Mouse (Mus musculus) forebrain, embryonic 13.5 days (tissue): ENCODE measurements around the gene Tcf12. TPM values are rescaled to one million over a fixed set of nuclear protein-coding genes. Genes with fewer than 3 reads are reported as not detected.
A peak's percentile ranks its signal among the peaks of the same experiment; 100 is the strongest.

Source experiments
- ATAC-seq: fragments of 200-750 bp; cut with Nextera tagmentation; 2 replicates; pipeline ENCODE4 v1.8.0; 2017
- H3K27ac ChIP-seq: fragments of 300-500 bp; sonication (generic); 2 replicates; pipeline ENCODE4 v1.5.1; 2015; ENCODE audit warnings: inconsistent platforms, mild to moderate bottlenecking, moderate library complexity
- H3K27me3 ChIP-seq: fragments of 300-500 bp; sonication (generic); 2 replicates; pipeline ENCODE4 v1.6.1; 2015; ENCODE audit warnings: mild to moderate bottlenecking, inconsistent platforms
- H3K36me3 ChIP-seq: fragments of 300-500 bp; sonication (generic); 2 replicates; pipeline ENCODE4 v1.6.1; 2015; ENCODE audit warnings: mild to moderate bottlenecking, inconsistent platforms; ENCODE audit not compliant: poor library complexity, severe bottlenecking
- H3K4me1 ChIP-seq: fragments of 300-500 bp; sonication (generic); 2 replicates; pipeline ENCODE4 v1.6.1; 2015; ENCODE audit warnings: inconsistent platforms
- H3K4me2 ChIP-seq: fragments of 300-500 bp; sonication (generic); 2 replicates; pipeline ENCODE4 v1.6.1; 2015; ENCODE audit warnings: inconsistent platforms, mild to moderate bottlenecking, moderate library complexity
- H3K4me3 ChIP-seq: fragments of 300-500 bp; sonication (generic); 2 replicates; pipeline ENCODE4 v1.5.1; 2015; ENCODE audit warnings: mild to moderate bottlenecking, inconsistent platforms
- H3K9ac ChIP-seq: fragments of 300-500 bp; sonication (generic); 2 replicates; pipeline ENCODE4 v1.6.1; 2015; ENCODE audit warnings: mild to moderate bottlenecking, inconsistent platforms
- H3K9me3 ChIP-seq: fragments of 300-500 bp; sonication (generic); replicated peaks from 2 replicates; pipeline ENCODE4 v1.6.1; 2016; ENCODE audit warnings: inconsistent platforms
- WGBS: fragments of 180-500 bp; shearing (Covaris S2); methylation state at CpG from one replicate; pipeline ENCODE4 v1.1.7; 2015; 5-methylcytosine and 5-hydroxymethylcytosine counted together
- polyA plus RNA-seq: library from polyadenylated mRNA; unstranded; fragments of >200 nt; fragmentation: Nextera tagmentation; extraction: Ambion mirVana; gene quantifications from 2 replicates; pipeline ENCODE4 v1.2.1, GENCODE M21; 2015

Tcf12 gene
- polyA plus RNA-seq, 1 experiment from 2014 or later, result 83.1 TPM

DNA sequence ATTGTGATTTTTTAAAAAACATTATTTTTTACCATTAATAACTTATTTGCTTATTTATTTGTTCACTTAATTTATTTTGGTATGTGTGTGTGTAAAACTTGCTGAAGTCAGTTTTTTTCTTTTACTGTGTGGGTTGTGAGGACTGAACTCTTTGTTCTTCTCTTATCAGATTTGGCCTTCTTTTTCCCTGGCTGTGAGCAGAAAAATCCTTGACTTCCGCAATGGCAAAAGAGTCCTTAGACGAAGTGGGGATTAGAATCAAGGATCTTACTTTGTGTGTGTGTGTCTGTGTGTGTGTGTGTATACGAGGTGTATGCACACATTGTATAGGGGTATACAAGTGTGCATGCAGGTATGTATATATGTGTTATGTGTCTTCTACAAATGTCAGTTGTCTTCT is 176.8 kb downstream of the Tcf12 start:
- no peak overlapping the region for H3K4me2 ChIP-seq
- no peak overlapping the region for H3K4me3 ChIP-seq
- ATAC-seq, result no peak
- H3K36me3 ChIP-seq, result no peaks in the 10 kb centered on the region
- no peaks in the 10 kb centered on the region for H3K27me3 ChIP-seq
- peaks cover 10% of the 10 kb centered on the region for H3K4me1 ChIP-seq
- no peaks in the 10 kb centered on the region for H3K9me3 ChIP-seq
- H3K9ac ChIP-seq, result no peak overlapping the region
- WGBS, result 89% methylated on average over 3 of the region's 3 CpGs
- H3K27ac ChIP-seq, result no peak overlapping the region

DNA sequence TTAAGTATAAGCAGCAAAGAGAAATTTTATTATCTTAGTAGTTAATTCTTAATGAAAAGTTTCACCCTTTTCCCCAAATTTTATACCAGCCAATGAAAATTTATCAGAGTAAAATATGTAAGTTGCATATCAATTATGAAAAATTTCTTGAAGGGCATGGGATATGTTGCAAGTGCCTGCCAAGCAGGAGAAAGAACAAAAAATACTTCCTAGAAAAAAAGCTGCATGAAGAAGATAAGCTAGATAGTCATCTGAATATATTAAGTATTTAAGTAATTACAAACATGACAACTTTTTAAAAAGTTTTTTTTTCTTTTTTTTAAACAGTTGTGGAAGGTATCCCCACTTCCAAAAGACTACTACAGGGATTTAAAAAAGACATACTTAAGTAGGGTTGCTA is 179.7 kb downstream of the Tcf12 start:
- no peak for ATAC-seq
- Histone ChIP-seq H3K4me2 (no peak overlapping the region), H3K27me3 (no peaks in the 10 kb centered on the region), H3K36me3 (no peaks in the 10 kb centered on the region), H3K9ac (no peak overlapping the region), H3K27ac (no peak overlapping the region), H3K4me1 (peaks cover 10% of the 10 kb centered on the region), H3K4me3 (no peak overlapping the region), H3K9me3 (no peaks in the 10 kb centered on the region)

DNA sequence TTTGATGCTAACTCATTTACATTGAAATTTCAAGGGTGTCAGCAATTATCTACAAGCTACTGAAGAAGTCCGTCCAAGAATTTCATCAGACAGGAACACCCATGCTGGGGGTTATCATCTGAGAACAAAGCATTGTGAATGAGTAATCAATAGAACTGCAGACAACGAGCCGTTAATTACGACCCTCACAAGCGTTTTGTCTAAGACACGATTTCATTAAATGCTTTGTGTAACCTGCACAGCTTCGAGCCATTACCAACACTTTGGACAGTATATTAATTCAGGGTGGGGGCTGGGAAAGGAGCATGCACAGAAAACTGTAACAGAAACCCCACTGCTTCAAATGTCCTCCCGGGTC is 180.3 kb downstream of the Tcf12 start:
- H3K27me3 ChIP-seq, result no peaks in the 10 kb centered on the region
- no peak overlapping the region for H3K4me3 ChIP-seq
- no peaks in the 10 kb centered on the region for H3K9me3 ChIP-seq
- H3K36me3 ChIP-seq, result no peaks in the 10 kb centered on the region
- no peak for ATAC-seq
- 0 out of 2 replicates have a peak overlapping the region, but pooled peaks have one; percentile 2 for H3K27ac ChIP-seq
- no peak overlapping the region for H3K9ac ChIP-seq
- H3K4me2 ChIP-seq, result no peak overlapping the region
- H3K4me1 ChIP-seq, result peaks cover 10% of the 10 kb centered on the region
- 11% methylated on average over 8 of the region's 8 CpGs for WGBS

DNA sequence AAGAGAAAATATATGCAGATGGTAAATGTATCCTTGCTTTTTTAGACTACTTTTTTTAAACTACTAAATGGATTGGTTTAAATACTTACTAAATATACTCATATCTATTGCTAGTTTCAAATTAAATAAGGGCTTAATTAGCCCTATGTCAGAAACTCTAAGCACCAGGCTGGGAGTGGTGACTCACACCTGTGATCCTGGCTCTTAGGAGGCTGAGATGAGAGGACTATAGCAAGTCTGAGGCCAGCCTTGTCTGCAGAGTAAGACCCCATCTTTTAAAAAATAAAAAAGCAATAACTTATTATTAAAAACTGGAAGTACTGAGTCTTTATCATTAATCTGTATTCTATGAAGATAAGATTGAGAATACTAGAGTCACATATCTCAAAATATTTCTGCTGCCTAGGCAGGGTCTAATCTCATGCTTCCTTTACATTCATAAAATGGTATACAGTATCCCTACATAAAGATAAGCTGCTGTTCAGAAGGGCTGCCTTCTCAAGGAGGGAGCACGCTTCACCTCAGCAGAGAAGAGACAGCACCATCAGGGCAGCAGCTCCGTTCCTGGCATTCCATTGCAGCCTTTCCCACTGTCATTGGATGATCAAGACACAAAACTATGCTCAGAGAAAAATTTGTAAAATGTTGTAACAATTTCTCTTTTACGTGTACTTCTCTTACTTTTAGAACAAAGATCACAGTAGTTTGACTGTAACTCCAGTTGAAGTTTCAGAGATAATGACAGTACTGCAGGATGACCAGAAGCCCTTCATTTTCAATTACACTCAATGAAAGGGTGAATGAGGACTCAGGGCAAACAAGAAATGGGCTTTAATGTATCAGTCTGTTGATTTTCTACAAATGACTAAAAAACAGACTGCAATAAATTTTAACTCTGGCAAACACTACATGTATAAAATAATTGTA is 181.0 kb downstream of the Tcf12 start:
- Histone ChIP-seq H3K9ac (no peak overlapping the region), H3K4me2 (no peak overlapping the region), H3K36me3 (no peaks in the 10 kb centered on the region), H3K4me1 (peaks cover 14% of the 10 kb centered on the region), H3K4me3 (no peak overlapping the region), H3K27me3 (no peaks in the 10 kb centered on the region), H3K27ac (no peak overlapping the region; the same call in 1 of the 2 replicates), H3K9me3 (no peaks in the 10 kb centered on the region)
- no peak for ATAC-seq
- 75% methylated on average over 3 of the region's 3 CpGs for WGBS

DNA sequence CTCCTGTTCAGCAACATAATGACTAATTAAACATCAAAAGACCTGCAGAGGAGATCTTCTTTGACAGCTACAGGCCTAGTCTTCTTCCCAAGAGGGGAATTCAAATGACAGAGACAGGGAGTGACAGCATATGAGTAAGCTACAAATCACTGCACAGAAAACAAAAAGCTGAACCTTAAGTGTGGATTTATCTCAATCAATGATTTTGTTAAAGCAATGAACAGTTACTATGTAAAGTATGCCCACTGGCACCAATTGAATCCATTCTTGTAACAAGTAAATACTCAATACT is 195.1 kb downstream of the Tcf12 start:
- H3K36me3 ChIP-seq, result no peaks in the 10 kb centered on the region
- H3K4me2 ChIP-seq, result no peak overlapping the region
- H3K4me3 ChIP-seq, result no peak overlapping the region
- no peaks in the 10 kb centered on the region for H3K9me3 ChIP-seq
- H3K27me3 ChIP-seq, result no peaks in the 10 kb centered on the region
- no peak overlapping the region for H3K9ac ChIP-seq
- H3K27ac ChIP-seq, result peak overlapping the region; percentile 75
- ATAC-seq, result no peak
- peaks cover 27% of the 10 kb centered on the region for H3K4me1 ChIP-seq

DNA sequence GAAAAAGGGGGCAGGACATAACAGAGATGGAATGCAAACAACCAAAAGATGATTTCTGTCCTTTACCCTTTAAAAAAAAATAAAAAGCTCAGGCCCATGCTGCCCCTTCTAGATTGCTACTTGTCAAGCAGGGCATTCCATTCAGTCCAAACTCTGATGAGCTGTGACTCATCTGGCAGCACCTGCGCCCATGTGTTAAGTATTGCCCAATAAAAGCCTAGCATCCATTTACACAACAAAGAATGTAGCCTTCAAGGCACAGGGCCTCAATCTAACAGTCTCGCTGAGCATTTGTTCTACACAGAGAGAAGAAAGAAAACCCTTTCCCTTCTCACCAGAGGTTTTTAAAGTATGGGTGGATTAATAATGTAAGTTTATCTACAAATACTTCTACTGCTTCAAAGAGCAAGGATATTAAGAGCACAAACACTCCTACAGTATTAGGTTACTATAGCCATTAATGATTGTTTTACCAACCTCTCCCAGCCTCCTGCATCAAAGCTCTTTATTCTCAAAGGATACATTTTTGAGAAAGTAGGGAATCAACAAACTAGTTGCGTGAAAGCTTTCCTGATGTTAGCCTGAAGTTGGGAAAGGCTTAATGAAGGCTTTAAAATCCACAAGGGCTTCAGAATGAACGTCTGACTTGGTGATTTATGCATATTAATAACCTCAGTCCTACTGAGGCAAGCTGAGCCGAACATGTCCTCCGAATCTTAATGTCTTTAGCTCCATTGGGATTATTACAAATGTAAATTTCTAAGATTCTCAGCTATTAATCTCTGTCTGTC is 195.6 kb downstream of the Tcf12 start:
- Histone ChIP-seq H3K4me2 (peak overlapping the region; percentile 2; the same call in 1 of the 2 replicates), H3K4me1 (peaks cover 27% of the 10 kb centered on the region), H3K36me3 (no peaks in the 10 kb centered on the region), H3K9ac (no peak overlapping the region), H3K27ac (peak overlapping the region; percentile 75), H3K9me3 (no peaks in the 10 kb centered on the region), H3K27me3 (no peaks in the 10 kb centered on the region), H3K4me3 (no peak overlapping the region)
- 7% methylated on average over 6 of the region's 6 CpGs for WGBS
- peak; percentile 82; the same call in 1 of the 2 replicates for ATAC-seq

DNA sequence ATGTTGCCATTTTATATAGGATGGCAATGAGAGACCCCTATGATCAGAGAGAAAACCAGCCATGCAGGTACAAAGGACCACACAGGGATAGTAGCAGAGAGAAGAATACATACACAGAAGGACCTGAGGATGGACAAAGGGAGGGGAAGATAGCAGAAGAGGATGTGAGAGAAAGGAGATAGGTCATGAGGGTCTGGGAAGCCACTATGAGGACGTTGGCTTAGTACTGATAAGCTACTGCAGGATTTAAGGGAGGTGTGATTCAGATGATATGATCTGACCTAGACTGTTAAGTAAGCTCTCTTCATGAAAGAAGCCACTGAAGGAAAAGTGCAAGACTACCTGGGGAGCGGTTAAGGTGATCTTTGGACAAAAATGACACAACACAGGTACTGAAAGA is 205.1 kb downstream of the Tcf12 start:
- no peaks in the 10 kb centered on the region for H3K27me3 ChIP-seq
- 89% methylated on average over 2 of the region's 2 CpGs for WGBS
- H3K4me2 ChIP-seq, result no peak overlapping the region
- ATAC-seq, result no peak
- no peaks in the 10 kb centered on the region for H3K9me3 ChIP-seq
- H3K4me1 ChIP-seq, result no peaks in the 10 kb centered on the region
- H3K36me3 ChIP-seq, result peaks cover 19% of the 10 kb centered on the region
- H3K27ac ChIP-seq, result no peak overlapping the region
- H3K4me3 ChIP-seq, result no peak overlapping the region
- no peak overlapping the region for H3K9ac ChIP-seq

DNA sequence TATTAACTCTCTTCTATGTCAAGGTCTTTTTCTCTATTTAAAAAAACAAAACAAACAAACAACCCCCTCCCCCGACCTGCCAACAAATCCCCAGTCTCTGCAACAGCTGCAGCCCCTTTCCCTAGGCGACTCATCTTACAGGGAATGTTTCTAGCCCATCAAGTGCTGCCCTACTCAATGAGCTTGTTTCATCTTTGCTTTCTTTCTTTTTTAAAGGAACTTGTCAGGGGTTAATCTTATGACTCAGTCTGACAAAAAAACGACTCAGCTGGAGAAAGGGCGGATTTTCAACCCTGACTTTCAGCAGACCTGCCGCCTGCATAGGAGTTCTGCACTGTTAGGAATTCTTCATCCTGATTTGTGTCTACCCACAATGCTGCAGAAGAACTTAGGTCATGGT is 212.8 kb downstream of the Tcf12 start:
- ATAC-seq, result no peak
- Histone ChIP-seq H3K4me2 (no peak overlapping the region), H3K27me3 (no peaks in the 10 kb centered on the region), H3K27ac (peak overlapping the region; percentile 68; the same call in 1 of the 2 replicates), H3K4me3 (no peak overlapping the region), H3K36me3 (no peaks in the 10 kb centered on the region), H3K4me1 (peaks cover 44% of the 10 kb centered on the region), H3K9me3 (no peaks in the 10 kb centered on the region), H3K9ac (no peak overlapping the region)
- WGBS, result 23% methylated on average over 5 of the region's 5 CpGs

DNA sequence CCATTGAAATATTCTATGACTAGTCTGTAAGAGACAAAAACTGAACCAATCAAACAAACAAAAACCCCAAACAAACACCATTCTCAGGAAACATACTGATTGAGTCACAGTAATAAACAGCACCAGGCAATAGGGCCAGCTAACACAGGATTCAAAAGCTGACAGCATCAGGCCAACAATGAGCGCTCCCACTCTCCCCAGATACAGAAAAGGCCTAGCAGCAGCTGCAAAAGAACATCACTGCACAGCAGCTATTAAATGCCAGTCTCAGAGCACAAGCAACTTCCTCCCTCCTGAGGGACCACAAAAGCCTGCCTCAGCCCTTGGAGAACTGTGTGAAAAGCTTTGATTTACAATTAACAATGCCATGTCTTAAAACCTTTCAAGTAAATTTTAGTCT is 214.3 kb downstream of the Tcf12 start:
- 7% methylated on average over 1 of the region's 1 CpGs for WGBS
- ATAC-seq, result peak; percentile 80

DNA sequence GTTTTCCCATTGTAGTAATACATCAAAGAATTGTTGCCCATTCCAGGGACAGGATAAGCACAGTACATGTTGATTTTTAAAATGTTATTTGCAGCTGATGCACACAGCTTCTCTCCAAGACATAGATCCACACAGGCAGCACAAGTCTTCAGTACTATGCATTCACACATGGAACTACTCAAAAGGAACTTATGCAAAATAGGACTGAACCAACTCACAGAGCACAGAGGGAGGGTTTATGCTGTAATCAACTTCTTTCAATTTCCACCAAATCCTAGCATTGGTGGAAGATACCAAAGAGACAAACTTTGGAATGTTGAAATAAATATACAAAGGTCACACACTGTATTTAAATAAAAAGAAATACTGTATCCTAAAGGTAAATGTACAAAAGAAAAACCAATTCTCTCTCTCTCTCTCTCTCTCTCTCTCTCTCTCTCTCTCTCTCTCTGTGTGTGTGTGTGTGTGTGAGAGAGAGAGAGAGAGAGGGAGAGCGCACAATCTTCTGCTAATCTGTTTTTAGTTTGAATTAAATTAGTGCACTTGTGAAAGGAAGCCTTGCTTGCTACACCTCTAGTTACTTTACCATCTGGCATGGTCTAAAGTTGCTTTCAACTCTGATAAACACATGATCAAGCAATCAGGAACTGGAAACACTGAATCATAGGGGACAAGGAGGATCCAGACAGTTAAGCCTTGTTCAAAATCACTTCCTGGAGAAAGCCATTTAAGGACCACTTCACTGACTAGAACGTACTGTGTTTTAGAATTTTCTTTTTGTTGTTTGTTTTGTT is 215.5 kb downstream of the Tcf12 start:
- Histone ChIP-seq H3K9ac (no peak overlapping the region), H3K9me3 (no peaks in the 10 kb centered on the region), H3K27ac (peak overlapping the region; percentile 61), H3K4me2 (peak overlapping the region; percentile 44), H3K4me1 (peaks cover 44% of the 10 kb centered on the region), H3K36me3 (no peaks in the 10 kb centered on the region), H3K4me3 (peak overlapping the region; percentile 25), H3K27me3 (no peaks in the 10 kb centered on the region)
- peak; percentile 82 for ATAC-seq
- WGBS, result 2% methylated on average over 2 of the region's 2 CpGs

More for the DNA sequence above, 214.3 kb downstream of the Tcf12 start:
- Histone ChIP-seq H3K27me3 (no peaks in the 10 kb centered on the region), H3K4me1 (peaks cover 44% of the 10 kb centered on the region), H3K4me2 (no peak overlapping the region), H3K4me3 (no peak overlapping the region), H3K27ac (peak overlapping the region; percentile 73), H3K9ac (0 out of 2 replicates have a peak overlapping the region, but pooled peaks have one; percentile 21), H3K9me3 (no peaks in the 10 kb centered on the region), H3K36me3 (no peaks in the 10 kb centered on the region)

DNA sequence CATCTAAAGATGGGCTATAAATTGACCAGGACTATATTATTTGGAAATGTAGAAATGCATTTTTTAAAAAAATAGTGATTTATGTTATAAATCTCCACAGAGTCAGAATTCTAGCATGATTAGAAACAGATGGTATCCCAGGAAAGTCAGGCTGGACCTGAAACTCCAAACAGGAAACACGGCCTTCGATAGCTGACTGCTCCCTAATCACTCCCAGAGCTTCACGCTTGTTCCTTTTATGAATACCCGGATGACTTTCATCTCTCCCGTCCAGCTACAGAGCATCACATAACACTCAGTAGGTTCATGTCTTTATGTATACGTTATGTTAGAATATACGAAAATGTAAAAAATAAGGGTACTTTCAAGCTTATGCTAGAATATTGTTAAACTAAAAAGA is 216.4 kb downstream of the Tcf12 start:
- H3K9ac ChIP-seq, result no peak overlapping the region
- WGBS, result 28% methylated on average over 7 of the region's 7 CpGs
- no peaks in the 10 kb centered on the region for H3K36me3 ChIP-seq
- H3K27me3 ChIP-seq, result no peaks in the 10 kb centered on the region
- peak overlapping the region; percentile 41 for H3K4me2 ChIP-seq
- H3K4me1 ChIP-seq, result peaks cover 44% of the 10 kb centered on the region
- H3K9me3 ChIP-seq, result no peaks in the 10 kb centered on the region
- no peak for ATAC-seq
- H3K4me3 ChIP-seq, result peak overlapping the region; percentile 28
- no peak overlapping the region for H3K27ac ChIP-seq

DNA sequence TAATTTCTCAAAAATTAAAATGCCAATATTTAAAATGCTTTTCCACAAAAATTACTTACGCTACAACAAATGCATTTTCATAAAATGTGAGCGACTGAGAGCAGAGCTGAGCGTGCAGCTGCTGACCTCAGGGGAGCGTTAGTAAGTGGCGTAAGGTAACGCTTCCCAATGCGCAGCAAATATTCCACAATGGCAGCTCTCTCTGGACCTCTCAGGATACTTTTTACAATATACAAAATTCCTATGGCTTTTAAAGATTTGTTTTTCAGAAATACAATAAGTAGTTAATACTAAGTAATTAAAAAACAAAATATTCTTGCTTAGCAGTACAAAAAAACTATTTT is 216.8 kb downstream of the Tcf12 start:
- Histone ChIP-seq H3K4me1 (peaks cover 44% of the 10 kb centered on the region), H3K4me2 (peak overlapping the region; percentile 52), H3K9me3 (no peaks in the 10 kb centered on the region), H3K4me3 (peak overlapping the region; percentile 28), H3K9ac (peak overlapping the region; percentile 52; the same call in 1 of the 2 replicates), H3K36me3 (no peaks in the 10 kb centered on the region), H3K27me3 (no peaks in the 10 kb centered on the region), H3K27ac (no peak overlapping the region)
- ATAC-seq, result no peak
- 59% methylated on average over 7 of the region's 7 CpGs for WGBS
